Mouse (Mus musculus) frontal cortex, adult 2 months (tissue): ENCODE measurements at regions not wholly inside any gene's neighbourhood (a gene's known extent, or its start where the extent isn't known, plus 50 kb on each side); places are given as distances from the start of the nearest gene placed in this dataset.
"Not testable (repeated sequence)": the region's sequence is repeated elsewhere in the genome, so short reads cannot be mapped to it uniquely, and the experiment has no call there.

Experiments
- DNase-seq, 2 experiments: peaks; one replicate each; pipeline ENCODE4 v3.0.0; 2022; ENCODE audit warnings: low spot score in 1 of 2; ENCODE audit errors: extremely low spot score in 1 of 2

DNA sequence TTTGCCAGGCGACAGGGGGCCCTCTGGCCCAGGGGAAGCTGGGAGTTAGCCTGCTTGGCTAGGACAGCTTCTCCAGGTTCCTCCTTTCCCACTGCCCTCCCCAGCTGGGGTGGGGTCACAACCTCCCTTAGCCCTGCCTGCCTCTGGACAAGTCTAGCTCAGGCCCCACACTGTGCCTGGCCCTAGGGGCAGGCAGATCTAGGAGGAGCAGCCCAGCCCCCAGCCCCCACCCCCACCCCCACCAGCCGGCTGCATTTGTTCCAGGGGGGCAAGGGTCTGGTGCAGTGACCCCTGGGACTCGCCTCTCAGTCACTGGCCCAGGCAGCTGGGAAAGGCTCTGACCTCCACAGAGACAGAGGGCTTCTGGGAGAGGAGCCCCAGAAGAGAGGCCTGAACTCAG is 381.9 kb downstream of the Sox9 start:
- no peak for DNase-seq

DNA sequence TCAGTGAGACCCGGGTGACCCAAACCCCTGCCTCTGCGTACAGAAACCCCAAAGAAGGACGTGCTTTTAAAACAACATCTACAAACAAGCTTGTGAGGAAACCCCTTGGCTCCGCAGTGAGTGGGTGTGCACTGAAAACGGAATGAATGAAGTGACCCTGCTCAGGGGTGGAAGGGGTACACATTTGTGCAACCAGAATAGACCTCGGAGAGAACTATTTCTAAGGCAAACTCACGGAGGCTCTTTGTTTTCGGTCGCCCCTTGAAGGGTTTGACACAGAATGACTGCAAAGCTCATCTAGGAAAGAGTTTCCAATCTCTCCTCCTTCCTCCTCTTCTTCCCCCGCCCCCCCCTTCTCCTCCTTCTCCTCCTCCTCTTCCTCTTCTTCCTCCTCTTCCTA is 382.5 kb downstream of the Sox9 start:
- DNase-seq, result no peak

GRCm38 (mm10) chr11:113165069-113165795 is 383.2 kb downstream of the Sox9 start:
- DNase-seq, result peak; percentile 28 to 81

DNA sequence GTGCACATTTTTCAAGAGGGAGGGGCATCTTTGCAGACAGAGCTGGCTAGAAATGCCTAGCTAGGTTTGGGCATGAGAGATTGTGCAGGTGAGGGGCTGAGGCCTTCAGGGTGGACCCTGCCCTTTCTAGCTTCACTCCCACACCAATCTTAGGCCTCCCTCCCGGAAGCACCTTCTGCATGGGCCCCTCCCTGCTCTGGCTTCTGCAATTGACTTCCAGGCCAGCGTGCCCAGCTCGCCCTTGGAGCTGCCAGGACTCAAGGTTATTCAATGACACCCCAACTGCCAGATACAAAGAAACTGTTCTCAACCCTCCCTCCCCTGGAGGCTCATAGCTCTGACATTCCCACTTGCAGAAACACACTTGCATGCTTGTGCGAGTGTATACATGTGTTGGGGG is 384.5 kb downstream of the Sox9 start:
- no peak for DNase-seq

GRCm38 (mm10) chr11:113172497-113173140 is 390.6 kb downstream of the Sox9 start:
- DNase-seq, result peak; percentile 52 to 82

DNA sequence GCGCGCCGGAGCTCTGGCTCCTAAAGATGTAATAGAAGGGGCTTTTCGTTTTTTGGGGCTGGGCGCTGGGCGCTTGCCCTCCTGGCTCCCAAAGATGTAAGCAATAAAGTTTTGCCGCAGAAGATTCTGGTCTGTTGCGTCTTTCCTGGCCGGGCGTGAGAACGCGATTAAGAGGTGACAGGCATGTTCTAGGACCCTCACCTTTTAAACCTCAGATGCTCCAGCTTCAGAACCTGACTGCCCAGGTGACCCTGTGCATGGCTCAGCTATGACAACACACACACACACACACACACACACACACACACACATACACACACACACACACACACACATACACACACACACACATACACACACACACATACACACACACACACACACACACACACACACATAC is 391.3 kb downstream of the Sox9 start:
- DNase-seq, result not testable (repeated sequence)

- no peak for DNase-seq
Observed at GRCm38 (mm10) chr11:113174011-113174507, 392.0 kb downstream of the Sox9 start.

DNA sequence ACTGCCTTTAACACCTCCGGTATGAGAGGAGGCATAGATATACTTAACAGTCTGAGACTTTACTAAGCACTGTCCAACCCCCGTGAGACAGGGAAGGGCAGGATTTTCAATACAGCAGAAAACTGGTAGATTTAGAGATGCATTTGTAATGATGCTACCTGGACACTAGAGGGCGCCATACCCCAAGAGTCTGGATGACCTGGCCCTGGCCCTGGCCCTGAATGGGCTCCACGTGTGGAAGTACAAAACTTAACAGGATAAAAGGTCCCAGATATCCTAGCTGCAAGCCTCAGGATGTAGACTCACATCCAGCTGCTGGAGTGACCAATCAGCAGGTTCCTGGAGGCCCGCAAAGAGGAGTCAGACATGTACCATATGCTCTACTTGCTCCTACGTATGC is 393.3 kb downstream of the Sox9 start:
- peak in 1 of 2 experiments; percentile 46 for DNase-seq

DNA sequence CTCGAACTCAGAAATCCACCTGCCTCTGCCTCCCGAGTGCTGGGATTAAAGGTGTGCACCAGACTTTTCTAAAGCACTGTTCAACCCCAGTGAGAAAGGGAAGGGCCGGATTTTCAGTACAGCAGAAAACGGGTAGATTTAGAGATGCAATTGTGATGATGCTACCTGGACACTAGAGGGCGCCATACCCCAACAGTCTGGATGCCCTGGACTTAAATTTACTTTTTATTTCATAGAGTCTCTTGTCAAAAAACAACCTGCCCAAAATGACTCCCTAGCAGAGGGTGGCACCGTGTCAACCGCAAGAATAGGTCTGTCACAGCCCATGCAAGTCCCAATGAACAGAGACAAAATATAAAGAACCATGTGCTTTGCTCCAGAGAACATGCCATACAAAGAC is 394.2 kb downstream of the Sox9 start:
- DNase-seq, result peak in 1 of 2 experiments; percentile 74

DNA sequence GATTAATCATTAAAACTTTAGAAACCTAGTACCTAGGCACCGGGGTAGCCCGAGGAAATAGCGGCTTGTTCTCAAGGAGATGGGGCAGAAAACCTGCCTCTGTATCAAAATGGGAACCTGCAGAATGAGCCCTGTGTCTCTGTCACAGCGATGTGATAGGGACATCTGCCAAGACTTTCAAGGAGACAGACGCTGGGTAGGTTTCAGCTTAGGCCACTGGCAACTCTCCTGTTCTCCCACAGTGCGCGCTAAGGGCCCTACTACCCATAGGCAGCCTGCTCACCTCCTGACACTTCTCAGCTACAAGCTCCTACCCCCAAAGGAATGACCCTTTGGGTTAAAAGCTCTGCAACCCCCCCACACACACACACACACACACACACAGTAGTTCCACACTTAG is 396.4 kb downstream of the Sox9 start:
- no peak for DNase-seq

DNA sequence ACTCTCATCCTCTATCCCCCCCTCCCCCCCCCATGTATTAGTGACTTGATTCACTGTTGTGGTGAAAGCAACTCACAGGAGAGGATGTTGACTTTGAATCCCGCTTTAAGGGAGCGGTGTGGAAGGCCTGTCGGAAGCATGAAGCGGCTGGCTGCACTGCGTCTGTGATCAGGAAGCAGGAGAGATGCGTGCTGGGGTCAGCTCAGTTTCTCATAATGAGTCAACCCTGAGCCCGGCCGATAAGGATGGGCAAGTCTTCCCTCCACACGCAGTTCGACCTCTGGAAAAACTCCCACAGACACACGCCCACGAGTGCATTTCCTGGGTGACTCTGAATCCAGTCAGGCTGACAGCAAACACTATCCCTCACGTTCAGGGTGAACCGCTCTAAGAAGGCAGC is 398.0 kb downstream of the Sox9 start:
- DNase-seq, result no peak

GRCm38 (mm10) chr11:113182083-113182861 is 400.2 kb downstream of the Sox9 start:
- DNase-seq, result no peak

- DNase-seq, result no peak
Observed at GRCm38 (mm10) chr11:113183556-113183955, 401.5 kb downstream of the Sox9 start.

DNA sequence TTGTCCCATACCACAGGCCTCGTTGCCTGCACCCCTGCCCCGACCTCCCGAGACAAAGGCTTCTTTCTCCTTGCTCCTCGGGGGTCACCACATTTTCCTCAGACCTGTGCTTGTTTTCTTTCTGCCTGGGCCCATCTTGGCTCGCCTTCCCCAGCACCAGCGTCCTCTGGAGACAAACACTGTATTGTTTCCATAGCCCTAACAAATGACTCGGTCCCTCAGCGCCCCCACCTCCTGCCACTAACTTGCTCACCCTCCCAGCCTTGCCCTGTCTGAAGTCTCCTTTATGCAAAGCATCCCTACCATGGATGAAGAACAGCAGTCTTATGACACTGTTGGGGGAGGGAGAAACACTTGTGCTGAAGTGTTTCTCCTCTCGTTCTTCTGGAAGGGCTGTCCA is 402.1 kb downstream of the Sox9 start:
- no peak for DNase-seq

- DNase-seq, result no peak
Observed at GRCm38 (mm10) chr11:113187407-113187806, 405.4 kb downstream of the Sox9 start.

GRCm38 (mm10) chr11:113188263-113188920 is 406.4 kb downstream of the Sox9 start:
- DNase-seq, result peak; percentile 36 to 45

DNA sequence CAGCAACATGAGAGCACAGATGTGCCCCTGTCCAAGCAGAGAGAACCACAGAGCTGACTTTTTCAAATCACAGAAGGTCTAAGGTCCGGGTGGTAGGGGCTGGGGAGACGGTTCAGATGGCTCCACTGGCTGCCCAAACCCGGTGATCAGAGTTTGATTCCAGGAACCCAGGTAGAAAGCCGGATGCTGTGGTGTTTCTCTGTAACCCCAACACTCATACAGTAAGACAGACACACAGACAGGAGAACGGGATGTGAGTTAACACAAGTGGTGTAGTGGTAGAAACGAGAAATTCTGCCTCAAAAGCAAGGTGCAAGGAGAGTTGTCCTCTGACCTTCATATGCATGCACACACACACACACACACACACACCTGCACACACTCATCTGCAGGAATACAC is 408.0 kb downstream of the Sox9 start:
- no peak for DNase-seq

DNA sequence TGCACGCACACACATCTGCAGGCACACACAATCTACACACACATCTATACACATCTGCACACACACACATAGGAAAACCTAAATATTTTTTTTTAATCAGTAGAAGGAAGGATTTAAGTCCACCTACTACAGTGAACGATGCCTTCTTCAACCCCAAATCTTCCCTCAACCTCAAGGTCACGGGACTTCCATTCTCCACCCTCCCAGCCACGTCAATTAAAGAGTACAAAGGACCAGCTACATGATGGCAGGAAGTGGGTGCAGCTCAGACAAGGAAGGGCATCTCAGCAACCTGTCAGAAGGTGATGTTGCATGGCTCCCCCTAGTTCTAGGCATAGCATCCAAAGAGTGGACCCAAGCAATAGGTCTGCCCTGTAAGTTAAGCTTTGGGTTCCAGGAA is 408.5 kb downstream of the Sox9 start:
- DNase-seq, result no peak

DNA sequence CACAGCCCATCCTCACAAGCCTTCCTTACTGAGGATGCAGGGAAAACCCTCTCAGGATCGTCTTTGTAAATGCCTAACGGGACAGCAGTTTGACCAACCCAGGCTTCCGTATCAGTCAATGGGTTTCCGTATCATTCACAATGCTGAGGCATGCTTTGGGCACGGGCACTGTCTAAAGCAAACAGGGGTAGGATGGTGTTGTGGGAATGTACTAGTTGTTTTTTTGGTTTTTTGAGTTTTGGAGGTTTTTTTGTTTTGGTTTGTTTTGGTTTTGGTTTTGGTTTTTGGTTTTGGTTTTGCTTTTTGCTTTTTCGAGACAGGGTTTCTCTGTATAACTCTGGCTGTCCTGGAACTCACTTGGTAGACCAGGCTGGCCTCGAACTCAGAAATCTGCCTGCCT is 409.0 kb downstream of the Sox9 start:
- no peak for DNase-seq

- DNase-seq, result peak in 1 of 2 experiments; percentile 64
Observed at GRCm38 (mm10) chr11:113192086-113192856, 410.2 kb downstream of the Sox9 start.
